Comparison of ENCODE assay signal across 8 mouse cellular contexts in genomic region chr19:60226845-60227235, GRCm38 (mm10). TPM values are rescaled to one million over a fixed set of nuclear protein-coding genes. Genes with fewer than 3 reads are reported as not detected.
DNase-seq lines count a peak whose midpoint lies in the region; ATAC-seq lines count a peak whose summit lies in the region.

No protein-coding gene starts in this region.

- peak; percentile 8 for DNase-seq in layer of hippocampus, adult 11-12 months (ENCODE audit: low spot score)
- DNase-seq in layer of hippocampus, postnatal 36 days, result no peak
- DNase-seq in midbrain, embryonic 11.5 days (ENCODE audit: low spot score, missing footprints), result no peak
- no peak for DNase-seq in right cerebral cortex, postnatal 14 days
- no peak for DNase-seq in right cerebral cortex, adult 2 months (ENCODE audit: low spot score in 2 of 2)
- DNase-seq in cerebellum, postnatal 10 days, result no peak

- H3K4me1 ChIP-seq in embryonic facial prominence, embryonic 13.5 days, result peaks cover 11% of the 10 kb centered on the region
- peaks cover 14% of the 10 kb centered on the region for H3K4me1 ChIP-seq in hindbrain, embryonic 12.5 days
- H3K4me1 ChIP-seq in midbrain, embryonic 11.5 days (ENCODE audit: control insufficient read depth, insufficient read depth, low read length), result peaks cover 8% of the 10 kb centered on the region

- peak overlapping the region; percentile 55 for H3K4me2 ChIP-seq in embryonic facial prominence, embryonic 13.5 days
- H3K4me2 ChIP-seq in hindbrain, embryonic 12.5 days (replicated peaks), result peak overlapping the region; percentile 53
- H3K4me2 ChIP-seq in midbrain, embryonic 11.5 days, result peak overlapping the region; percentile 32

- H3K27ac ChIP-seq in embryonic facial prominence, embryonic 13.5 days, result peak overlapping the region; percentile 99
- no peak overlapping the region for H3K27ac ChIP-seq in hindbrain, embryonic 12.5 days
- no peak overlapping the region for H3K27ac ChIP-seq in midbrain, embryonic 11.5 days (ENCODE audit: low read depth, low read length)

- no peaks in the 10 kb centered on the region for H3K9me3 ChIP-seq in embryonic facial prominence, embryonic 13.5 days
- H3K9me3 ChIP-seq in hindbrain, embryonic 12.5 days (replicated peaks), result no peaks in the 10 kb centered on the region
- no peaks in the 10 kb centered on the region for H3K9me3 ChIP-seq in midbrain, embryonic 11.5 days (ENCODE audit: control insufficient read depth, low read length)

- H3K27me3 ChIP-seq in embryonic facial prominence, embryonic 13.5 days, result no peaks in the 10 kb centered on the region; the same call in 1 of the 2 replicates
- H3K27me3 ChIP-seq in hindbrain, embryonic 12.5 days, result no peaks in the 10 kb centered on the region; the same call in 1 of the 2 replicates
- no peaks in the 10 kb centered on the region for H3K27me3 ChIP-seq in midbrain, embryonic 11.5 days (ENCODE audit: control insufficient read depth, insufficient read depth, low read length)

- no peak for ATAC-seq in embryonic facial prominence, embryonic 13.5 days (ENCODE audit: insufficient number of reproducible peaks, insufficient read depth, low FRiP score, low TSS enrichment, low read depth)
- ATAC-seq in hindbrain, embryonic 12.5 days (ENCODE audit: low FRiP score), result peak; percentile 13; the same call in 1 of the 2 replicates
- ATAC-seq in midbrain, embryonic 11.5 days (ENCODE audit: low FRiP score), result peak; percentile 45

- no peak overlapping the region for H3K9ac ChIP-seq in embryonic facial prominence, embryonic 13.5 days
- no peak overlapping the region for H3K9ac ChIP-seq in hindbrain, embryonic 12.5 days
- H3K9ac ChIP-seq in midbrain, embryonic 11.5 days (ENCODE audit: low read length), result no peak overlapping the region

- peaks cover 3% of the 10 kb centered on the region; the same call in 1 of the 2 replicates for H3K36me3 ChIP-seq in embryonic facial prominence, embryonic 13.5 days
- no peaks in the 10 kb centered on the region for H3K36me3 ChIP-seq in hindbrain, embryonic 12.5 days
- H3K36me3 ChIP-seq in midbrain, embryonic 11.5 days (ENCODE audit: control insufficient read depth, insufficient read depth, low read length), result no peaks in the 10 kb centered on the region

- WGBS in embryonic facial prominence, embryonic 13.5 days, result 56% methylated on average over 8 of the region's 8 CpGs
- 49% methylated on average over 8 of the region's 8 CpGs for WGBS in hindbrain, embryonic 12.5 days
- WGBS in midbrain, embryonic 11.5 days, result 57% methylated on average over 8 of the region's 8 CpGs

- H3K4me3 ChIP-seq in embryonic facial prominence, embryonic 13.5 days, result peak overlapping the region; percentile 73
- peak overlapping the region; percentile 87; the same call in 1 of the 2 replicates for H3K4me3 ChIP-seq in hindbrain, embryonic 12.5 days
- H3K4me3 ChIP-seq in midbrain, embryonic 11.5 days (ENCODE audit: low read depth, low read length), result peak overlapping the region; percentile 84; the same call in 1 of the 2 replicates

RNA-seq across cellular contexts. Expression of gene Fam204a, which starts 0.3 kb away (rescaled TPM):
- 10 to 100 TPM; 28.7 TPM for total RNA-seq in layer of hippocampus, postnatal 36 days (2021)
- 63.0 and 64.6 TPM in 2 replicates for polyA plus RNA-seq in embryonic facial prominence, embryonic 13.5 days (2015; fragmentation: Nextera tagmentation; extraction: Ambion mirVana)
- 70.4 and 81.6 TPM in 2 replicates for polyA plus RNA-seq in hindbrain, embryonic 12.5 days (2016; fragmentation: Nextera tagmentation; extraction: Ambion mirVana)
- 93.7 and 113 TPM in 2 replicates for polyA plus RNA-seq in midbrain, embryonic 11.5 days (2014; fragmentation: Nextera tagmentation; extraction: Ambion mirVana)
